Mouse (Mus musculus) limb, embryonic 14.5 days (tissue): ENCODE data around the gene Pde3a. TPM values are rescaled to one million over a fixed set of nuclear protein-coding genes. Genes with fewer than 3 reads are reported as not detected.
A peak's percentile ranks its signal among the peaks of the same experiment; 100 is the strongest.

ENCODE experiments used
- ATAC-seq: fragments of 200-750 bp; cut with Nextera tagmentation; 2 replicates; pipeline ENCODE4 v1.8.0; 2017; ENCODE audit warnings: low read depth, moderate number of reproducible peaks, moderate TSS enrichment; ENCODE audit not compliant: low FRiP score
- DNase-seq: peaks from one replicate; pipeline ENCODE4 v3.0.0-alpha.2; 2015; ENCODE audit warnings: low spot score
- H3K27ac ChIP-seq: fragments of 300-500 bp; sonication (generic); replicated peaks from 2 replicates; pipeline ENCODE4 v1.5.1; 2014; ENCODE audit warnings: low read depth, mild to moderate bottlenecking, low read length, moderate library complexity, mixed read lengths
- H3K27me3 ChIP-seq: fragments of 300-500 bp; sonication (generic); 2 replicates; pipeline ENCODE4 v1.6.1; 2014; ENCODE audit warnings: low read length, mixed read lengths; ENCODE audit not compliant: control insufficient read depth, insufficient read depth
- H3K36me3 ChIP-seq: fragments of 300-500 bp; sonication (generic); 2 replicates; pipeline ENCODE4 v1.6.1; 2014; ENCODE audit warnings: mild to moderate bottlenecking, low read length, moderate library complexity, mixed read lengths; ENCODE audit not compliant: control insufficient read depth, insufficient read depth
- H3K4me1 ChIP-seq: fragments of 300-500 bp; sonication (generic); 2 replicates; pipeline ENCODE4 v1.6.1; 2014; ENCODE audit warnings: antibody characterized with exemption, low read length, mixed read lengths; ENCODE audit not compliant: control insufficient read depth, insufficient read depth
- H3K4me2 ChIP-seq: fragments of 300-500 bp; sonication (generic); replicated peaks from 2 replicates; pipeline ENCODE4 v1.6.1; 2014; ENCODE audit warnings: low read depth, mild to moderate bottlenecking, low read length, moderate library complexity; ENCODE audit not compliant: severe bottlenecking
- H3K4me3 ChIP-seq: fragments of 300-500 bp; sonication (generic); replicated peaks from 2 replicates; pipeline ENCODE4 v1.5.1; 2014; ENCODE audit warnings: low read length
- H3K9ac ChIP-seq: fragments of 300-500 bp; sonication (generic); 2 replicates; pipeline ENCODE4 v1.6.1; 2014; ENCODE audit warnings: mild to moderate bottlenecking, low read depth, low read length, moderate library complexity; ENCODE audit not compliant: severe bottlenecking
- H3K9me3 ChIP-seq: fragments of 300-500 bp; sonication (generic); 2 replicates; pipeline ENCODE4 v1.6.1; 2016; ENCODE audit warnings: low read length; ENCODE audit not compliant: control insufficient read depth
- POLR2A ChIP-seq: fragments of 200-500 bp; IDR thresholded peaks from 2 replicates; pipeline ENCODE4 v1.8.0; 2012; ENCODE audit warnings: inconsistent platforms, mild to moderate bottlenecking, moderate library complexity, borderline replicate concordance; ENCODE audit not compliant: insufficient read depth, insufficient read length; ENCODE audit errors: extremely low read depth
- WGBS: fragments of 180-500 bp; shearing (Covaris S2); extraction: QIAGEN DNeasy Blood & Tissue Kit; methylation state at CpG from one replicate; pipeline ENCODE4 v1.1.7; 2014; 5-methylcytosine and 5-hydroxymethylcytosine counted together
- polyA plus RNA-seq, 2 experiments: library from polyadenylated mRNA; depleted of rRNA in 1 of 2; stranded (reverse) in 1 of 2; unstranded in 1 of 2; fragments of >200 nt; fragmentation: Nextera tagmentation in 1 of 2; extraction: Ambion mirVana in 1 of 2; gene quantifications; 2 replicates each; pipeline versions ENCODE4 v1.2.1 to v1.2.3; 2012 to 2014

The Pde3a gene
- polyA plus RNA-seq, 2 experiments, result 4.6 to 5.2 TPM

- 37% methylated on average over 6 of the region's 6 CpGs for WGBS
- Histone ChIP-seq H3K9me3 (no peaks in the 10 kb centered on the region), H3K4me2 (no peak overlapping the region), H3K4me1 (peaks cover 5% of the 10 kb centered on the region; the same call in 1 of the 2 replicates), H3K9ac (no peak overlapping the region), H3K27me3 (no peaks in the 10 kb centered on the region), H3K27ac (no peak overlapping the region), H3K36me3 (no peaks in the 10 kb centered on the region), H3K4me3 (no peak overlapping the region)
- no peak for TF ChIP-seq POLR2A
- ATAC-seq (no peak), DNase-seq (no peak)
Observed at GRCm38 (mm10) chr6:141530865-141531264, 281.8 kb downstream of the Pde3a start.

GRCm38 (mm10) chr6:141537298-141537697 is 288.2 kb downstream of the Pde3a start:
- Histone ChIP-seq H3K36me3 (no peaks in the 10 kb centered on the region), H3K9me3 (no peaks in the 10 kb centered on the region), H3K9ac (no peak overlapping the region), H3K27ac (no peak overlapping the region), H3K4me3 (no peak overlapping the region), H3K4me2 (no peak overlapping the region), H3K27me3 (no peaks in the 10 kb centered on the region), H3K4me1 (peaks cover 3% of the 10 kb centered on the region; the same call in 1 of the 2 replicates)
- 0 out of 2 replicates have a peak, but pooled peaks have one; percentile 41 for ATAC-seq
- peak; percentile 51 for DNase-seq
- no peak for TF ChIP-seq POLR2A
- WGBS, result 6% methylated on average over 3 of the region's 3 CpGs

GRCm38 (mm10) chr6:141541136-141541535 is 292.1 kb downstream of the Pde3a start:
- no peak for TF ChIP-seq POLR2A
- H3K9ac ChIP-seq, result no peak overlapping the region
- no peak overlapping the region for H3K27ac ChIP-seq
- WGBS, result 54% methylated on average over 1 of the region's 1 CpGs
- H3K27me3 ChIP-seq, result no peaks in the 10 kb centered on the region
- no peak overlapping the region for H3K4me3 ChIP-seq
- H3K9me3 ChIP-seq, result no peaks in the 10 kb centered on the region
- DNase-seq, result no peak
- no peak for ATAC-seq
- H3K4me2 ChIP-seq, result no peak overlapping the region
- peaks cover 7% of the 10 kb centered on the region; the same call in 1 of the 2 replicates for H3K4me1 ChIP-seq
- no peaks in the 10 kb centered on the region for H3K36me3 ChIP-seq

GRCm38 (mm10) chr6:141543344-141543743 is 294.3 kb downstream of the Pde3a start:
- no peak overlapping the region for H3K4me3 ChIP-seq
- WGBS, result 87% methylated on average over 7 of the region's 7 CpGs
- no peak overlapping the region for H3K27ac ChIP-seq
- H3K9ac ChIP-seq, result no peak overlapping the region
- ATAC-seq, result no peak
- no peaks in the 10 kb centered on the region for H3K27me3 ChIP-seq
- 0 out of 2 replicates have a peak, but pooled peaks cover 3% of the 10 kb centered on the region for H3K4me1 ChIP-seq
- no peak for DNase-seq
- H3K36me3 ChIP-seq, result no peaks in the 10 kb centered on the region
- no peak for TF ChIP-seq POLR2A
- H3K4me2 ChIP-seq, result no peak overlapping the region
- no peaks in the 10 kb centered on the region for H3K9me3 ChIP-seq
